Mouse (Mus musculus): ENCODE data around the gene Nlgn1. TPM values are rescaled to one million over a fixed set of nuclear protein-coding genes. Genes with fewer than 3 reads are reported as not detected.

Gene Nlgn1
- polyA plus RNA-seq, 1 experiment from 2014 or later, result 0.28 TPM

- H3K27me3 ChIP-seq (ENCODE audit: insufficient read depth, poor library complexity, severe bottlenecking), result no peaks in the 10 kb centered on the region
- no peaks in the 10 kb centered on the region for H3K9me3 ChIP-seq
- H3K4me3 ChIP-seq, result no peak overlapping the region
- no peak overlapping the region for H3K27ac ChIP-seq
- no peaks in the 10 kb centered on the region for H3K36me3 ChIP-seq
- H3K4me1 ChIP-seq, result no peaks in the 10 kb centered on the region
- no peak for DNase-seq (ENCODE audit: low spot score)
- WGBS, result 71% methylated on average over 5 of the region's 5 CpGs
Measured at GRCm38 (mm10) chr3:26174257-26174656, 158.0 kb downstream of the Nlgn1 start.

GRCm38 (mm10) chr3:26173613-26174012 lies 158.6 kb downstream of the Nlgn1 start:
- Histone ChIP-seq H3K27me3 (ENCODE audit: insufficient read depth, poor library complexity, severe bottlenecking) (no peaks in the 10 kb centered on the region), H3K36me3 (no peaks in the 10 kb centered on the region), H3K4me3 (no peak overlapping the region), H3K4me1 (no peaks in the 10 kb centered on the region), H3K9me3 (no peaks in the 10 kb centered on the region), H3K27ac (no peak overlapping the region)
- WGBS, result 66% methylated on average over 3 of the region's 3 CpGs
- no peak for DNase-seq (ENCODE audit: low spot score)

- 81% methylated on average over 8 of the region's 8 CpGs for WGBS
- no peaks in the 10 kb centered on the region for H3K27me3 ChIP-seq (ENCODE audit: insufficient read depth, poor library complexity, severe bottlenecking)
- no peak for DNase-seq (ENCODE audit: low spot score)
- no peaks in the 10 kb centered on the region for H3K4me1 ChIP-seq
- H3K4me3 ChIP-seq, result no peak overlapping the region
- H3K27ac ChIP-seq, result no peak overlapping the region
- no peaks in the 10 kb centered on the region for H3K36me3 ChIP-seq
- H3K9me3 ChIP-seq, result no peaks in the 10 kb centered on the region
Measured at GRCm38 (mm10) chr3:26166711-26167110, 165.5 kb downstream of the Nlgn1 start.

- no peaks in the 10 kb centered on the region for H3K9me3 ChIP-seq
- peaks cover 3% of the 10 kb centered on the region; the same call in 1 of the 2 replicates for H3K4me1 ChIP-seq
- H3K27me3 ChIP-seq (ENCODE audit: insufficient read depth, poor library complexity, severe bottlenecking), result peaks cover 8% of the 10 kb centered on the region; the same call in 1 of the 2 replicates
- H3K4me3 ChIP-seq, result peak overlapping the region; percentile 62
- no peaks in the 10 kb centered on the region for H3K36me3 ChIP-seq
- H3K27ac ChIP-seq, result no peak overlapping the region
- DNase-seq (ENCODE audit: low spot score), result no peak
- 3% methylated on average over 9 of the region's 9 CpGs for WGBS
Measured at GRCm38 (mm10) chr3:26153782-26154181, 178.5 kb downstream of the Nlgn1 start.

- WGBS, result under 1% methylated on average over 31 of the region's 31 CpGs
Measured at GRCm38 (mm10) chr3:26153036-26153741, 179.1 kb downstream of the Nlgn1 start.

GRCm38 (mm10) chr3:26152510-26153035 lies 179.7 kb downstream of the Nlgn1 start:
- H3K4me3 ChIP-seq, result peak overlapping the region; percentile 62
- peaks cover 8% of the 10 kb centered on the region; the same call in 1 of the 2 replicates for H3K27me3 ChIP-seq (ENCODE audit: insufficient read depth, poor library complexity, severe bottlenecking)
- H3K9me3 ChIP-seq, result no peaks in the 10 kb centered on the region
- H3K4me1 ChIP-seq, result peaks cover 3% of the 10 kb centered on the region; the same call in 1 of the 2 replicates
- H3K36me3 ChIP-seq, result no peaks in the 10 kb centered on the region
- H3K27ac ChIP-seq, result no peak overlapping the region
- no peak for DNase-seq (ENCODE audit: low spot score)
- 3% methylated on average over 10 of the region's 10 CpGs for WGBS

More at GRCm38 (mm10) chr3:26153036-26153741, 179.1 kb downstream of the Nlgn1 start:
- H3K4me3 ChIP-seq, result peak overlapping the region; percentile 62
- no peaks in the 10 kb centered on the region for H3K9me3 ChIP-seq
- peaks cover 3% of the 10 kb centered on the region; the same call in 1 of the 2 replicates for H3K4me1 ChIP-seq
- no peak overlapping the region for H3K27ac ChIP-seq
- H3K36me3 ChIP-seq, result no peaks in the 10 kb centered on the region
- DNase-seq (ENCODE audit: low spot score), result no peak
- peaks cover 8% of the 10 kb centered on the region; the same call in 1 of the 2 replicates for H3K27me3 ChIP-seq (ENCODE audit: insufficient read depth, poor library complexity, severe bottlenecking)

- no peak overlapping the region for H3K27ac ChIP-seq
- no peaks in the 10 kb centered on the region for H3K9me3 ChIP-seq
- peaks cover 8% of the 10 kb centered on the region; the same call in 1 of the 2 replicates for H3K27me3 ChIP-seq (ENCODE audit: insufficient read depth, poor library complexity, severe bottlenecking)
- H3K4me3 ChIP-seq, result no peak overlapping the region
- DNase-seq (ENCODE audit: low spot score), result no peak
- no peaks in the 10 kb centered on the region for H3K36me3 ChIP-seq
- peaks cover 3% of the 10 kb centered on the region; the same call in 1 of the 2 replicates for H3K4me1 ChIP-seq
- 42% methylated on average over 6 of the region's 6 CpGs for WGBS
Measured at GRCm38 (mm10) chr3:26151351-26152020, 180.8 kb downstream of the Nlgn1 start.

- WGBS, result 73% methylated on average over 3 of the region's 3 CpGs
- H3K36me3 ChIP-seq, result no peaks in the 10 kb centered on the region
- DNase-seq (ENCODE audit: low spot score), result no peak
- no peaks in the 10 kb centered on the region for H3K27me3 ChIP-seq (ENCODE audit: insufficient read depth, poor library complexity, severe bottlenecking)
- no peak overlapping the region for H3K4me3 ChIP-seq
- no peaks in the 10 kb centered on the region for H3K4me1 ChIP-seq
- H3K27ac ChIP-seq, result no peak overlapping the region
- H3K9me3 ChIP-seq, result no peaks in the 10 kb centered on the region
Measured at GRCm38 (mm10) chr3:26146174-26146573, 186.1 kb downstream of the Nlgn1 start.

- no peak overlapping the region for H3K27ac ChIP-seq
- H3K27me3 ChIP-seq (ENCODE audit: insufficient read depth, poor library complexity, severe bottlenecking), result no peaks in the 10 kb centered on the region
- H3K36me3 ChIP-seq, result no peaks in the 10 kb centered on the region
- no peak overlapping the region for H3K4me3 ChIP-seq
- WGBS, result 73% methylated on average over 5 of the region's 5 CpGs
- no peaks in the 10 kb centered on the region for H3K9me3 ChIP-seq
- no peak for DNase-seq (ENCODE audit: low spot score)
- no peaks in the 10 kb centered on the region for H3K4me1 ChIP-seq
Measured at GRCm38 (mm10) chr3:26145441-26145840, 186.8 kb downstream of the Nlgn1 start.

- H3K27ac ChIP-seq, result no peak overlapping the region
- no peaks in the 10 kb centered on the region for H3K27me3 ChIP-seq (ENCODE audit: insufficient read depth, poor library complexity, severe bottlenecking)
- no peak for DNase-seq (ENCODE audit: low spot score)
- no peak overlapping the region for H3K4me3 ChIP-seq
- 86% methylated on average over 3 of the region's 3 CpGs for WGBS
- no peaks in the 10 kb centered on the region for H3K36me3 ChIP-seq
- no peaks in the 10 kb centered on the region for H3K4me1 ChIP-seq
- no peaks in the 10 kb centered on the region for H3K9me3 ChIP-seq
Measured at GRCm38 (mm10) chr3:26141590-26141989, 190.7 kb downstream of the Nlgn1 start.

- Histone ChIP-seq H3K27ac (no peak overlapping the region), H3K4me1 (no peaks in the 10 kb centered on the region), H3K9me3 (no peaks in the 10 kb centered on the region), H3K36me3 (no peaks in the 10 kb centered on the region), H3K27me3 (ENCODE audit: insufficient read depth, poor library complexity, severe bottlenecking) (no peaks in the 10 kb centered on the region), H3K4me3 (no peak overlapping the region)
- 47% methylated on average over 9 of the region's 9 CpGs for WGBS
- no peak for DNase-seq (ENCODE audit: low spot score)
Measured at GRCm38 (mm10) chr3:26134839-26135651, 197.2 kb downstream of the Nlgn1 start.

GRCm38 (mm10) chr3:26130919-26131318 lies 201.3 kb downstream of the Nlgn1 start:
- no peaks in the 10 kb centered on the region for H3K4me1 ChIP-seq
- H3K4me3 ChIP-seq, result no peak overlapping the region
- H3K27me3 ChIP-seq (ENCODE audit: insufficient read depth, poor library complexity, severe bottlenecking), result no peaks in the 10 kb centered on the region
- no peaks in the 10 kb centered on the region for H3K36me3 ChIP-seq
- H3K27ac ChIP-seq, result no peak overlapping the region
- no peaks in the 10 kb centered on the region for H3K9me3 ChIP-seq
- DNase-seq (ENCODE audit: low spot score), result no peak
- 78% methylated on average over 2 of the region's 2 CpGs for WGBS

All from heart, embryonic 10.5 days (tissue).